Mouse (Mus musculus) left cerebral cortex, postnatal 25 days (tissue): ENCODE data around the gene Ednrb. TPM values are rescaled to one million over a fixed set of nuclear protein-coding genes. Genes with fewer than 3 reads are reported as not detected.

Source experiments
- DNase-seq, 2 experiments: peaks; one replicate each; pipeline ENCODE4 v3.0.0; 2022; ENCODE audit warnings: low spot score in 2 of 2, mixed read lengths in 1 of 2
- intact Hi-C: fragments of 180-260 bp; cut with DNase I; formaldehyde crosslinking; loops from one replicate; pipeline ENCODE4 v1.15.1; 2025
- total RNA-seq, 2 experiments: library from RNA; stranded (reverse); gene quantifications; 2 replicates each; pipeline ENCODE4 v1.2.3; 2021

Ednrb gene
- total RNA-seq, 2 experiments from 2014 or later: 38.2 to 39.9 TPM

DNA sequence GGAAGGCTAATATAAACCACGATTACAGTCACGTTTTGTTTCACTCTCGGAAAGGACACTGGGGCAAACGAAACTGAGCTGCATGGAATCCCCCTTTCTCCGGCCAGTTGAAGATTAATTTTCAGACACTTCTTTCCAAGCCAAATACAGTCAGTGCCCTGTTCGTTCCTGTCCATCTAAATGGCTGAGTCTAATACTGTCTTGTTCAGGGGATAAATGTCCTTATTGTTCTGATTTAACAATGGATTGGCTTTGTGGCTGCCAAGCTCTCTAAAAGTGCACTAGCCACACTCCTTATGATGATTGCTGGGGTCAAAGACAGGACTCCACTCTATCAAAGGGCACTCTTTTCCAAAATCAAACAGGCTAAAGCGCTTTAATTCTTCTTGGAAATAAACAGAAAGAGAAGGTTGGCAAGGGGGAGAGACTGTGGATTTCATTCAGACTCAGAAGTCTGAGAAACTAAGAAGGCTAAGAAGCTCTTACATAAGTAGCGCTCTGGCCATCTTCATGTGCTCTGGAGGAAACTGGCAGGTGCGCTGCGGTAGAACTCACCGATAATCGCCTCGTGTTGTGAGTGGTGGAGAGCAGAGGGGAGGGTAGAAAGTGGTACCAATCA is 65.6 kb downstream of the Ednrb start:
- intact Hi-C loops: loop anchor here (5.0 kb wide), 2 partner anchors 64 to 249 kb away; partner anchors contain the start of gene Ednrb
- peak; percentile 15 to 43 for DNase-seq

DNA sequence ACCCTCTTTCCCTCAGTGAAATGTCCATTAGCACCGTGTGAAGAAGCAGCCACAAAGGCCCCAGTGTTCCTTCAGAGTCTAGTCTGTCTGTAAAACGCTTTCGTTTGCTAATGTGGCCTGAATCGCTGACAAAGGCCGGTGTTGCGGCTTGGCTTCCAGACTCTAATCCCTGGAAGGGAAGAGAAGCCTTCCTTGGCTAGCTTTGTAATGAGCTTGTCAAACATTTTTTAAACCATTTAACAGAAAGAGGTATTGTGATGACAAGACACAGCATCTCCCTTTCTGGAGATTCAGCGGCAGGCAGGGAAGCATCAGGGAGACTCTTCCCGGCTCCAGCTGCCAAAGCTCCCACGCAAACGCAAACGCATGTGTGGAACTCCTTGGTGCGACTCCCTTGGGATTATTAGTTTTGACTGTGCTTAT is 66.2 kb downstream of the Ednrb start:
- intact Hi-C loops: loop anchor here (5.0 kb wide), 2 partner anchors 64 to 249 kb away; partner anchors contain the start of gene Ednrb
- DNase-seq: peak; percentile 59 to 68

DNA sequence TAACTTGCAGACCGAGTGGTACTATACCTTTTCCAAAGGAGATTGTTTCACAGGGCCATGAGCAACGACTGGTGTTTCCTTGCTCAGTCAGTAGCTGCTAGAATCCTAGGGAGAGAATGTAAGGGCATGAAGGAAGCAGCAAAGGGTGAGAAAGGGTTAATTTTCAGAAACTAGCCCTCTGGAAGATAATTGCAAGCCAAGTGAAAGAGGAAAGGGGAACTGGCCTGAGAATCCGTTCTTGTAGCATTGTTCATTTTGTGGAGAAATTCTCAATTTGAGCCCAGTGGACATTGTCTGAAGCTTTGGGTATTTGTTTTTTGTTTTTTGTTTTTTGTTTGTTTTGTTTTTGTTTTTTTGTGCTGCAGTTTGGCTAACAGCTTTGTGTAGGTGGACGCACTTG is 66.8 kb downstream of the Ednrb start:
- DNase-seq: no peak
- intact Hi-C loops: loop anchor here (5.0 kb wide), 2 partner anchors 65 to 250 kb away; partner anchors contain the start of gene Ednrb

DNA sequence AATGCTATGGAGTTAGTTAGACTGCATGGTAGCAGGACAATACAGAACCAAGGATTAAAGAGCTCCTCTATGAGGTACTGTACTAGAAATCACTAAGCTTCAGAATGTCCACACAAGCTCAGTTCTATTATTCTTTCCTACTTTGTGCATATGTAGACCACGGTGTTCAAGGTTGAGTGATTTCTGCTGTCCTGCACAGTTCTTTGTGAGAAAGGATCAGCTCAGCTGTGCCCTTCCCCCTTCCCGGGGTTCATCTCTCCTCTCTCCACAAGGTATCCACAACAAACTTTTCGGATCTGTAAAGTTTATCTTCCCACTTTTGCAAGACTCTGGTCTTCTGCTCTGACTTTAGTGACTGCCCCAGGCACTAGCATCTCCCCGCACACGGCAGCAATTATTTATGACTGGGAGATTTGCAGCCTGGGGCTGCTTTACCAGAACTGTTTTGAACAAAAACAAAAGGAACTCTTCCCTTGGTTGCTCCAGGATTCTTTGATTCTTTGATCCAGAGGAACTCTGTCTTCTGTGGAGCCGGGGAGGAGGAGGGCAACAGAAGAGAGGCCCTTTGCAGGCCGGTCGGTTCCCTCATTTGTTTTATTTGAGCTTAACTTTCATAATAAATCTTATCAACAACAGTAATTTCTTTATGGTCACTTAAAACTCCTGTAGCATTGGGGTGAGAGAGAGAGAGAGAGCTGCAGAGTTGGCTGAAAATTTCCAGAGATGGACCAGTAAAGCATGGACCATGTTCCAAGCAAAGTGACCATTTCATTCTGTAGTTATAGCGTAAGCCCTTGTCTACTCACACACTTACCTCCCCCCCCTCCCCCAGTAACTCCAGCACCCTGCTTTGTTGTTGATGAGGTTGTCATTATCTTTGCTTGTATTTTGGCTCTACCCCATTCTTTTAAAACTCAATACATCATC is 74.6 kb downstream of the Ednrb start:
- no peak for DNase-seq
- intact Hi-C loops: no loop called here

DNA sequence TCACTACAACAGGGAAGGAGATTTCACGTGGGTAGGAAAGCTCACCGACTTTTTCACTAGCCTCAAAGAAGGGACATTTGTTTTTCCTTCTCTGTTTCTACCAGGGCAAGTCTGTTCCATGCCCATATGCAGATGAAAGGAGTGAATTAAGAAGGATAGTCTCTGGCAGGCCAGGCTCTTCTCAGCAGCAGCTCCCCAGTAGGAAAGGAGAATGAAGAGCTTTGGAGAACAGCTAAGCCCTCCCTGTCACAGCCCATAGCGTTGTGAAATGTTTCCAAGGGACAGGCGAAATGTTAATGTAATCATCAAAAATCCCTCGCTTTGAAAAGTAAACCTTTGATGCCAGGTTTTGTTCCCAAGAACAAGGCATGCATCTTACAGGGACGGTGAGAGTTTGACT is 76.7 kb downstream of the Ednrb start:
- DNase-seq: no peak
- intact Hi-C loops: no loop called here

Other genes starting within 250 kb of the Ednrb start
- 10 to 100 TPM; 45.9 to 46.7 TPM for gene Slain1, start 194.2 kb downstream of the Ednrb start, total RNA-seq